Mouse (Mus musculus) gastrocnemius, adult 18-20 months (tissue): Measurements from ENCODE around the gene Hspa12b. TPM values are rescaled to one million over a fixed set of nuclear protein-coding genes. Genes with fewer than 3 reads are reported as not detected.
A peak's percentile ranks its signal among the peaks of the same experiment; 100 is the strongest.

Experiments used
- DNase-seq: peaks from one replicate; pipeline ENCODE4 v3.0.0; 2021; ENCODE audit warnings: low spot score
- total RNA-seq, 2 experiments: library from RNA; stranded (reverse); gene quantifications; 2 replicates each; pipeline ENCODE4 v1.2.3; 2021

Hspa12b gene
- total RNA-seq, 2 experiments from 2014 or later, result 8.9 to 14.9 TPM

GRCm38 (mm10) chr2:131148353-131149253 is 21.5 kb downstream of the Hspa12b start:
- no peak for DNase-seq

GRCm38 (mm10) chr2:131149254-131149578 is 22.1 kb downstream of the Hspa12b start:
- no peak for DNase-seq

GRCm38 (mm10) chr2:131152166-131152730 is 25.2 kb downstream of the Hspa12b start:
- DNase-seq, result no peak

- no peak for DNase-seq
Observed at GRCm38 (mm10) chr2:131154036-131154435, 27.0 kb downstream of the Hspa12b start.

GRCm38 (mm10) chr2:131156987-131157386 is 29.9 kb downstream of the Hspa12b start:
- no peak for DNase-seq

- no peak for DNase-seq
Observed at GRCm38 (mm10) chr2:131159491-131159910, 32.4 kb downstream of the Hspa12b start.

- peak; percentile 97 for DNase-seq
Observed at GRCm38 (mm10) chr2:131159938-131160581, 33.0 kb downstream of the Hspa12b start, which contains the start of gene 1700037H04Rik. TSS of gene 1700037H04Rik (minus strand) at chr2:131160081.

- peak; percentile 32 for DNase-seq
Observed at GRCm38 (mm10) chr2:131160671-131161111, 33.6 kb downstream of the Hspa12b start.

GRCm38 (mm10) chr2:131163924-131164323 is 36.8 kb downstream of the Hspa12b start:
- no peak for DNase-seq

- DNase-seq, result no peak
Observed at GRCm38 (mm10) chr2:131166172-131166571, 39.1 kb downstream of the Hspa12b start.

- no peak for DNase-seq
Observed at GRCm38 (mm10) chr2:131167984-131168383, 40.9 kb downstream of the Hspa12b start.

- no peak for DNase-seq
Observed at GRCm38 (mm10) chr2:131168914-131169313, 41.8 kb downstream of the Hspa12b start.

- no peak for DNase-seq
Observed at GRCm38 (mm10) chr2:131170936-131171335, 43.9 kb downstream of the Hspa12b start.

- peak; percentile 60 for DNase-seq
Observed at GRCm38 (mm10) chr2:131171401-131172104, 44.5 kb downstream of the Hspa12b start.

GRCm38 (mm10) chr2:131172322-131172721 is 45.2 kb downstream of the Hspa12b start:
- DNase-seq, result no peak

GRCm38 (mm10) chr2:131174700-131175099 is 47.6 kb downstream of the Hspa12b start:
- DNase-seq, result peak; percentile 81

- no peak for DNase-seq
Observed at GRCm38 (mm10) chr2:131175286-131175944, 48.3 kb downstream of the Hspa12b start.

GRCm38 (mm10) chr2:131175945-131176309 is 48.8 kb downstream of the Hspa12b start:
- DNase-seq, result no peak

- no peak for DNase-seq
Observed at GRCm38 (mm10) chr2:131176491-131176890, 49.4 kb downstream of the Hspa12b start.

GRCm38 (mm10) chr2:131177932-131178331 is 50.9 kb downstream of the Hspa12b start:
- DNase-seq, result no peak

- DNase-seq, result no peak
Observed at GRCm38 (mm10) chr2:131178828-131179245, 51.8 kb downstream of the Hspa12b start.
